Mouse (Mus musculus): ENCODE measurements around the gene Rtl9.
A peak's percentile ranks its signal among the peaks of the same experiment; 100 is the strongest.

Rtl9 gene

GRCm38 (mm10) chrX:143099044-143099754 is at the start of gene Rtl9:
Gene Rtl9 (plus strand): TSS chrX:143099594.
- DNase-seq: peak; percentile 60 to 64

GRCm38 (mm10) chrX:143051478-143051877 is 47.9 kb upstream of the Rtl9 start:
- peak; percentile 52 to 70 for DNase-seq

GRCm38 (mm10) chrX:143051921-143052320 is 47.5 kb upstream of the Rtl9 start:
- no peak for DNase-seq

GRCm38 (mm10) chrX:143058829-143059228 is 40.6 kb upstream of the Rtl9 start:
- peak; percentile 89 to 91 for DNase-seq

- no peak for DNase-seq
Observed at GRCm38 (mm10) chrX:143062641-143063355, 36.6 kb upstream of the Rtl9 start.

- peak in 1 of 2 experiments; percentile 13 for DNase-seq
Observed at GRCm38 (mm10) chrX:143063780-143064179, 35.6 kb upstream of the Rtl9 start.

GRCm38 (mm10) chrX:143064288-143064687 is 35.1 kb upstream of the Rtl9 start:
- DNase-seq: no peak

- DNase-seq: peak in 1 of 2 experiments; percentile 25
Observed at GRCm38 (mm10) chrX:143066320-143067114, 32.9 kb upstream of the Rtl9 start.

GRCm38 (mm10) chrX:143067115-143067514 is 32.3 kb upstream of the Rtl9 start:
- peak; percentile 35 to 52 for DNase-seq

- peak in 1 of 2 experiments; percentile 17 for DNase-seq
Observed at GRCm38 (mm10) chrX:143067576-143067975, 31.8 kb upstream of the Rtl9 start.

- DNase-seq: no peak
Observed at GRCm38 (mm10) chrX:143080458-143081336, 18.7 kb upstream of the Rtl9 start.

- peak; percentile 47 to 69 for DNase-seq
Observed at GRCm38 (mm10) chrX:143082732-143083131, 16.7 kb upstream of the Rtl9 start.

- DNase-seq: no peak
Observed at GRCm38 (mm10) chrX:143088225-143088624, 11.2 kb upstream of the Rtl9 start.

GRCm38 (mm10) chrX:143090904-143091588 is 8.3 kb upstream of the Rtl9 start:
- DNase-seq: no peak

GRCm38 (mm10) chrX:143097551-143097950 is 1.8 kb upstream of the Rtl9 start:
- peak; percentile 28 to 55 for DNase-seq

- peak; percentile 69 to 75 for DNase-seq
Observed at GRCm38 (mm10) chrX:143103146-143103545, 3.8 kb downstream of the Rtl9 start.

- DNase-seq: peak; percentile 60 to 64
Observed at GRCm38 (mm10) chrX:143105866-143106265, 6.5 kb downstream of the Rtl9 start.

GRCm38 (mm10) chrX:143112546-143112945 is 13.2 kb downstream of the Rtl9 start:
- no peak for DNase-seq

All from cerebellum, postnatal 10 days (tissue).